Mouse (Mus musculus) CH12.LX (cell line): ENCODE results near the gene Cep57l1. TPM values are rescaled to one million over a fixed set of nuclear protein-coding genes. Genes with fewer than 3 reads are reported as not detected.

Experiments
- DNase-seq: peaks from one replicate; pipeline ENCODE4 v3.0.0-alpha.2; 2013; ENCODE audit errors: extremely low read depth
- H3K27ac ChIP-seq: 2 replicates; pipeline ENCODE4 v1.5.1; 2012; ENCODE audit warnings: low read depth, mild to moderate bottlenecking, control low read depth, moderate library complexity; ENCODE audit not compliant: insufficient read depth
- H3K27me3 ChIP-seq: replicated peaks from 2 replicates; pipeline ENCODE3; 2012; ENCODE audit warnings: inconsistent platforms
- H3K36me3 ChIP-seq, 2 experiments: replicated peaks in 1 of 2; 2 replicates each; pipeline versions ENCODE3 to v1.6.1; 2012; ENCODE audit warnings: inconsistent platforms in 1 of 2, low read length in 1 of 2, mild to moderate bottlenecking in 1 of 2, mixed read lengths in 1 of 2, moderate library complexity in 1 of 2; ENCODE audit not compliant: control insufficient read depth in 1 of 2, insufficient read depth in 1 of 2
- H3K4me1 ChIP-seq, 2 experiments: 2 replicates each; pipeline ENCODE4 v1.6.1; 2012; ENCODE audit warnings: inconsistent platforms in 1 of 2, moderate library complexity in 1 of 2; ENCODE audit not compliant: insufficient read depth in 2 of 2, control insufficient read depth in 1 of 2
- H3K4me2 ChIP-seq: 2 replicates; pipeline ENCODE4 v1.6.1; 2012; ENCODE audit warnings: low read depth, mild to moderate bottlenecking, control low read depth; ENCODE audit not compliant: poor library complexity, insufficient read depth, severe bottlenecking
- H3K4me3 ChIP-seq, 3 experiments: fragments of 150-350 bp in 1 of 3; sonication (generic) in 1 of 3; replicated peaks in 1 of 3; 2 replicates each; pipeline versions ENCODE3 to v1.5.1; 2011 to 2012; ENCODE audit warnings: low read depth in 2 of 3, low read length in 2 of 3, mild to moderate bottlenecking in 2 of 3, moderate library complexity in 2 of 3, control low read depth in 1 of 3, improper control_type of control experiment in 1 of 3, inconsistent platforms in 1 of 3, mixed read lengths in 1 of 3; ENCODE audit not compliant: poor library complexity in 1 of 3
- H3K79me2 ChIP-seq: replicated peaks from 2 replicates; pipeline ENCODE4 v1.6.1; 2012; ENCODE audit warnings: mild to moderate bottlenecking, moderate library complexity; ENCODE audit not compliant: control insufficient read depth, poor library complexity, insufficient read depth, severe bottlenecking; ENCODE audit errors: extremely low read depth
- H3K9ac ChIP-seq: 2 replicates; pipeline ENCODE4 v1.6.1; 2012; ENCODE audit warnings: low read depth, mild to moderate bottlenecking, control low read depth, moderate library complexity; ENCODE audit not compliant: insufficient read depth
- H3K9me3 ChIP-seq: replicated peaks from 2 replicates; pipeline ENCODE3; 2012; ENCODE audit warnings: low read length, inconsistent platforms, mixed read lengths
- CHD1 ChIP-seq: IDR thresholded peaks from 2 replicates; pipeline ENCODE4 v1.6.1; 2012; ENCODE audit warnings: low read depth, low read length, improper control_type of control experiment, inconsistent platforms
- CHD2 ChIP-seq: IDR thresholded peaks from 2 replicates; pipeline ENCODE4 v1.6.1; 2011; ENCODE audit warnings: low read length, improper control_type of control experiment
- ELF1 ChIP-seq: IDR thresholded peaks from 2 replicates; pipeline ENCODE4 v1.6.1; 2014; ENCODE audit warnings: low read depth, mild to moderate bottlenecking, inconsistent platforms, low read length, improper control_type of control experiment
- EP300 ChIP-seq: IDR thresholded peaks from 2 replicates; pipeline ENCODE4 v1.6.1; 2011; ENCODE audit warnings: low read length, improper control_type of control experiment
- ETS1 ChIP-seq: conservative IDR thresholded peaks from 2 replicates; pipeline ENCODE4 v1.6.1; 2012; ENCODE audit warnings: low read depth, mild to moderate bottlenecking, inconsistent platforms, low read length, improper control_type of control experiment, moderate library complexity
- HCFC1 ChIP-seq: IDR thresholded peaks from 2 replicates; pipeline ENCODE4 v1.6.1; 2012; ENCODE audit warnings: low read depth, mild to moderate bottlenecking, inconsistent platforms, low read length, improper control_type of control experiment
- IRF4 ChIP-seq: IDR thresholded peaks from 2 replicates; pipeline ENCODE4 v1.6.1; 2014; ENCODE audit warnings: low read depth, mild to moderate bottlenecking, inconsistent platforms, low read length, improper control_type of control experiment
- JUND ChIP-seq: conservative IDR thresholded peaks from 2 replicates; pipeline ENCODE4 v1.6.1; 2011; ENCODE audit warnings: low read depth, low read length, improper control_type of control experiment
- MXI1 ChIP-seq: IDR thresholded peaks from 2 replicates; pipeline ENCODE4 v1.6.1; 2011; ENCODE audit warnings: mild to moderate bottlenecking, low read depth, low read length, improper control_type of control experiment
- MYC ChIP-seq: IDR thresholded peaks from 2 replicates; pipeline ENCODE4 v1.6.1; 2011; ENCODE audit warnings: low read depth, mild to moderate bottlenecking, improper control_type of control experiment, low read length
- NELFE ChIP-seq: IDR thresholded peaks from 2 replicates; pipeline ENCODE4 v1.6.1; 2011; ENCODE audit warnings: low read depth, low read length, improper control_type of control experiment
- NRF1 ChIP-seq: IDR thresholded peaks from 2 replicates; pipeline ENCODE4 v1.6.1; 2014; ENCODE audit warnings: low read depth, mild to moderate bottlenecking, inconsistent platforms, low read length, improper control_type of control experiment, moderate library complexity
- PAX5 ChIP-seq: IDR thresholded peaks from 2 replicates; pipeline ENCODE4 v1.6.1; 2012; ENCODE audit warnings: low read length, inconsistent platforms, mixed read lengths
- POLR2A ChIP-seq: IDR thresholded peaks from 2 replicates; pipeline ENCODE4 v1.6.1; 2011; ENCODE audit warnings: low read depth, mild to moderate bottlenecking, improper control_type of control experiment, low read length
- POLR2AphosphoS2 ChIP-seq: IDR thresholded peaks from 2 replicates; pipeline ENCODE4 v1.6.1; 2011; ENCODE audit warnings: low read depth, low read length, improper control_type of control experiment
- RAD21 ChIP-seq: IDR thresholded peaks from 2 replicates; pipeline ENCODE4 v1.6.1; 2011; ENCODE audit warnings: low read depth, mild to moderate bottlenecking, low read length, improper control_type of control experiment, moderate library complexity
- UBTF ChIP-seq: IDR thresholded peaks from 2 replicates; pipeline ENCODE4 v1.6.1; 2012; ENCODE audit warnings: low read depth, mild to moderate bottlenecking, inconsistent platforms, low read length, improper control_type of control experiment, moderate library complexity
- USF2 ChIP-seq: conservative IDR thresholded peaks from 2 replicates; pipeline ENCODE4 v1.6.1; 2011; ENCODE audit warnings: low read depth, low read length, improper control_type of control experiment
- ZC3H11A ChIP-seq: IDR thresholded peaks from 2 replicates; pipeline ENCODE4 v1.6.1; 2012; ENCODE audit warnings: low read depth, mild to moderate bottlenecking, inconsistent platforms, low read length, improper control_type of control experiment
- ZKSCAN1 ChIP-seq: IDR thresholded peaks from 2 replicates; pipeline ENCODE4 v1.6.1; 2012; ENCODE audit warnings: low read depth, inconsistent platforms, low read length, improper control_type of control experiment, borderline replicate concordance
- ZMIZ1 ChIP-seq: IDR thresholded peaks from 2 replicates; pipeline ENCODE4 v1.6.1; 2012; ENCODE audit warnings: low read depth, mild to moderate bottlenecking, inconsistent platforms, low read length, improper control_type of control experiment
- ZNF384 ChIP-seq: IDR thresholded peaks from 2 replicates; pipeline ENCODE4 v1.6.1; 2012; ENCODE audit warnings: low read depth, low read length, improper control_type of control experiment, inconsistent platforms
- dilution Hi-C: fragments of 300-500 bp; cut with MboI; formaldehyde crosslinking; loops from 2 replicates; pipeline ENCODE4 v1.14.3; 2020; ENCODE audit warnings: low sequenced_read_pairs; ENCODE audit not compliant: extremely low pct_unique_long_range_greater_than_20kb, extremely low pct_ligation_motif_present
- in situ Hi-C: fragments of 300-500 bp; cut with MboI; formaldehyde crosslinking; loops from 3 replicates; pipeline ENCODE4 v1.14.3; 2019; ENCODE audit warnings: low sequenced_read_pairs, low pct_ligation_motif_present, low pct_unique_long_range_greater_than_20kb, mixed read lengths
- polyA plus RNA-seq: library from polyadenylated mRNA; unstranded; fragments of >175 nt; gene quantifications from 2 replicates; pipeline ENCODE4 v1.2.1, GENCODE M21; 2012; ENCODE audit warnings: low read depth; ENCODE audit not compliant: insufficient read length
- total RNA-seq, 2 experiments: library from RNA; depleted of rRNA; stranded (reverse); fragments of 300-350 nt in 1 of 2; fragments of >200 nt in 1 of 2; gene quantifications; 2 replicates each; pipeline ENCODE4 v1.2.3; 2012 to 2014

The Cep57l1 gene
- total and polyA plus RNA-seq, 3 experiments = 14.1 to 28.1 (median 19.4) TPM

DNA sequence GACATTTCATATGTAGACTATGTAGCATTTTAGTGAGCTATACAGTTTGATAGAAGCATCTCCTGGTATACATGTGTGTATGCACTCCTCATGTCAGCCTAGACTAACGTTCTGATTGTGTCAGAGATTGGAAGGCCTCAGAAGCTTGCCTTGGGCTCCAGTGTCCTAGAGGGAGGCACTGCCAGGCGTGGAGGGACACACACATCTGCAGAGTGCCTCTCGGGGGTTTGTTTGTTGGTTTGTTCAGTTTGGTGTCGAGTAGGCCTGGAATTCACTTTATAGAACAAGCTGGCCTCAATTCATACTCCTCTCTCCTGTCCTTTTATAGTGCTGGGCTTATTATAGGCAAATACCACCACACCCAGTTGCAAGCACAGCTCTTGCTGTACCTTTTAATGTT is 16.3 kb upstream of the Cep57l1 start:
- Histone ChIP-seq H3K27me3 (no peaks in the 10 kb centered on the region), H3K79me2 (no peaks in the 10 kb centered on the region; the same call in none of the 2 replicates), H3K27ac (no peak overlapping the region), H3K4me3 (no peak overlapping the region), H3K4me2 (no peak overlapping the region), H3K4me1 (peaks cover 0 to 66% of the 10 kb centered on the region in 2 experiments; a peak in 3 of 4 replicates), H3K36me3 (no peaks in the 10 kb centered on the region), H3K9ac (no peak overlapping the region), H3K9me3 (no peaks in the 10 kb centered on the region)
- DNase-seq = no peak
- in situ Hi-C loops (loop anchor here (5.0 kb wide), 1 partner anchor 466 kb away; no protein-coding TSS in a partner anchor), dilution Hi-C loops (no loop called here)
- TF ChIP-seq CHD2 (no peak), ZMIZ1 (no peak), ZNF384 (no peak), ZKSCAN1 (no peak), MYC (no peak), UBTF (no peak), NELFE (no peak), RAD21 (no peak), PAX5 (no peak), POLR2A (no peak), JUND (no peak)

DNA sequence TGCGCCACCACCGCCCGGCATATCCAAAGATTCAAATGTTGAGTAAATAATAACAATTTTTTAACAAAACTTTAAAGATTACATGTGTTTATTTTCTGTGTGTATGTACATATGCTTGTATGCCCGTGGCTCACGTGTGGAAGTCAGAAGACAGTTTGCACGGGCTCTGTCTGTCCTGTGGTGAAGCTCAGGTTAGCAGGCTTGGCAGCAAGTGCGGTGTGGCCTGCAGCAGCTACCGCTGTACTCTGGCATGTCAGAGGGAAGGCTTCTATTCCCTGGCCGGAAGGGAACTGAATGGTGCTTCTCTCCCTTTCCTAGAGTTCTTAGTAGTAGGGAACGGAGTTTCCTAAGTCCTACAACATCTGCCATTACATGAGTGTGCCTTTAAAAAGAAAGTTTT is 15.4 kb upstream of the Cep57l1 start:
- Histone ChIP-seq H3K4me2 (no peak overlapping the region), H3K9ac (no peak overlapping the region), H3K27me3 (no peaks in the 10 kb centered on the region), H3K9me3 (no peaks in the 10 kb centered on the region), H3K4me1 (peaks cover 0 to 69% of the 10 kb centered on the region in 2 experiments; a peak in 3 of 4 replicates), H3K79me2 (no peaks in the 10 kb centered on the region; the same call in none of the 2 replicates), H3K27ac (no peak overlapping the region), H3K36me3 (no peaks in the 10 kb centered on the region), H3K4me3 (no peak overlapping the region)
- TF ChIP-seq EP300 = no peak
- no peak for TF ChIP-seq CHD1
- no peak for TF ChIP-seq UBTF
- TF ChIP-seq ETS1 = no peak
- no peak for TF ChIP-seq HCFC1
- no peak for TF ChIP-seq ELF1
- TF ChIP-seq USF2 = no peak
- TF ChIP-seq IRF4 = no peak
- TF ChIP-seq ZC3H11A = no peak
- no peak for TF ChIP-seq MXI1
- no peak for TF ChIP-seq ZNF384
- TF ChIP-seq NRF1 = no peak
- no peak for TF ChIP-seq ZKSCAN1
- TF ChIP-seq POLR2AphosphoS2 = no peak
- no peak for TF ChIP-seq ZMIZ1
- no peak for DNase-seq
- dilution Hi-C loops (no loop called here), in situ Hi-C loops (loop anchor here (5.0 kb wide), 1 partner anchor 467 kb away; no protein-coding TSS in a partner anchor)
